Mouse (Mus musculus): ENCODE results near the gene Gm42674. TPM values are rescaled to one million over a fixed set of nuclear protein-coding genes. Genes with fewer than 3 reads are reported as not detected.

Gm42674 gene
- polyA plus RNA-seq, 1 experiment = not detected

DNA sequence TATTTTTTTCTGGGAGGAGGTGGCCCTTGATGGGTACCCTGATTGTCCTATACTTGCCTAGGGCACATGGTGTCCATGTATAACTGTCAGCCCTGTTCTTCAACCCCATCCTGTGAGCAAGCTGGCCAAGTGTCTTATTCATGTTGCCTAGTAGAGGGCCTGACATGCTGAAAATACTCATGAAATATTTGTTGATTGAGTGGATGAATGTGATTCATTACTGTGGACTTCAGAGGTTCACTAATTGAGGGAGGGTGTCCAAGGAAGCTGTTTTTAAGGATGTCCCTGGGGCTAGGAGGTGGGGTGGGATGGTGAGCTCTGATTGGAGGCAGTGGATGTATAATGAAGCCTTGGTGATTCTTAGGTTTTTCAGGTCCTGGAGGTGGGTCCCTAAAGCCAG is 52.0 kb downstream of the Gm42674 start, which contains the start of gene S100a7a:
Gene S100a7a (plus strand): TSS at position 301 of the 400 bp plus-strand sequence.
- H3K27ac ChIP-seq (ENCODE audit: insufficient read depth, low read length) = no peak within 1 kb of the TSS
- no peak within 1 kb of the TSS for H3K4me3 ChIP-seq (ENCODE audit: extremely low read depth, insufficient read depth, insufficient read length)
- H3K36me3 ChIP-seq (ENCODE audit: control insufficient read depth, insufficient read depth, low read length) = no peaks in the 10 kb centered on the region
- no peak for DNase-seq (ENCODE audit: low read depth in 1 of 2, low spot score in 2 of 2)
- TF ChIP-seq CTCF (IDR thresholded peaks at IDR 0.05; ENCODE audit: extremely low read depth, insufficient read depth, insufficient read length, insufficient replicate concordance) (no peak), POLR2A (IDR thresholded peaks at IDR 0.05; ENCODE audit: low read depth, low read length) (no peak)
- H3K4me1 ChIP-seq (ENCODE audit: control insufficient read depth, insufficient read depth, insufficient read length) = no peaks in the 10 kb centered on the region
- H3K27me3 ChIP-seq (ENCODE audit: control insufficient read depth, insufficient read depth, low read length) = no peaks in the 10 kb centered on the region

Other genes with a start within 250 kb of the Gm42674 start
- 10.4 and 11.2 TPM in 2 replicates for gene Slc27a3, start 212.0 kb upstream of the Gm42674 start, polyA plus RNA-seq (2012; rRNA removed)
- 19.7 and 21.1 TPM in 2 replicates for gene Ints3, start 168.3 kb upstream of the Gm42674 start, polyA plus RNA-seq (2012; rRNA removed)
- gene Npr1, start 136.0 kb upstream of the Gm42674 start, polyA plus RNA-seq (2012; rRNA removed) = 15.4 and 16.1 TPM in 2 replicates
- gene Ilf2, start 125.8 kb upstream of the Gm42674 start, polyA plus RNA-seq (2012; rRNA removed) = 12.3 and 12.6 TPM in 2 replicates
- gene Snapin, start 110.9 kb upstream of the Gm42674 start, polyA plus RNA-seq (2012; rRNA removed) = 12.4 and 13.2 TPM in 2 replicates
- 32.9 and 34.0 TPM in 2 replicates for gene Chtop, start 92.4 kb upstream of the Gm42674 start, polyA plus RNA-seq (2012; rRNA removed)
- gene S100a1, start 87.5 kb upstream of the Gm42674 start, polyA plus RNA-seq (2012; rRNA removed) = 15.9 and 28.8 TPM in 2 replicates
- 27.0 and 30.0 TPM in 2 replicates for gene S100a13, start 87.5 kb upstream of the Gm42674 start, polyA plus RNA-seq (2012; rRNA removed)
- gene S100a14, start 75.0 kb upstream of the Gm42674 start, polyA plus RNA-seq (2012; rRNA removed) = 0.06 TPM in 1 of 2 replicates, not detected in the other
- gene S100a16, start 64.7 kb upstream of the Gm42674 start, polyA plus RNA-seq (2012; rRNA removed) = 15.9 and 18.7 TPM in 2 replicates
- 0.46 and 0.55 TPM in 2 replicates for gene S100a3, start 41.3 kb upstream of the Gm42674 start, polyA plus RNA-seq (2012; rRNA removed)
- not detected in 2 replicates for gene S100a2, start 11.7 kb upstream of the Gm42674 start, polyA plus RNA-seq (2012; rRNA removed)
- gene S100a4, start 1.9 kb downstream of the Gm42674 start, polyA plus RNA-seq (2012; rRNA removed) = 43.5 and 68.3 TPM in 2 replicates
- gene S100a5, start 6.6 kb downstream of the Gm42674 start, polyA plus RNA-seq (2012; rRNA removed) = not detected in 2 replicates
- gene S100a6, start 11.0 kb downstream of the Gm42674 start, polyA plus RNA-seq (2012; rRNA removed) = 90.6 and 121 TPM in 2 replicates
- 0.07 and 0.08 TPM in 2 replicates for gene S100a7a, start 52.1 kb downstream of the Gm42674 start, polyA plus RNA-seq (2012; rRNA removed)
- gene S100a8, start 67.1 kb downstream of the Gm42674 start, polyA plus RNA-seq (2012; rRNA removed) = 29.8 and 32.1 TPM in 2 replicates
- 54.1 and 64.8 TPM in 2 replicates for gene S100a9, start 93.8 kb downstream of the Gm42674 start, polyA plus RNA-seq (2012; rRNA removed)
- gene Pglyrp4, start 125.0 kb downstream of the Gm42674 start, polyA plus RNA-seq (2012; rRNA removed) = 0.08 and 0.09 TPM in 2 replicates
- gene Gm5849, start 176.0 kb downstream of the Gm42674 start, polyA plus RNA-seq (2012; rRNA removed) = not detected in 2 replicates